Mouse (Mus musculus) heart, postnatal 0 days (tissue): ENCODE results near the gene Spem1. TPM values are rescaled to one million over a fixed set of nuclear protein-coding genes. Genes with fewer than 3 reads are reported as not detected.

Experiments used
- ATAC-seq: fragments of 200-750 bp; cut with Nextera tagmentation; 2 replicates; pipeline ENCODE4 v1.8.0; 2017; ENCODE audit warnings: low read depth, moderate number of reproducible peaks, moderate library complexity; ENCODE audit not compliant: insufficient read depth
- DNase-seq: peaks from one replicate; pipeline ENCODE4 v3.0.0-alpha.2; 2016; ENCODE audit warnings: low spot score
- H3K27ac ChIP-seq: fragments of 300-500 bp; sonication (generic); 2 replicates; pipeline ENCODE4 v1.5.1; 2014; ENCODE audit warnings: low read depth, mild to moderate bottlenecking
- H3K27me3 ChIP-seq: fragments of 300-500 bp; sonication (generic); 2 replicates; pipeline ENCODE4 v1.6.1; 2014; ENCODE audit warnings: low read length, mixed read lengths; ENCODE audit not compliant: control insufficient read depth, insufficient read depth
- H3K36me3 ChIP-seq: fragments of 300-500 bp; sonication (generic); replicated peaks from 2 replicates; pipeline ENCODE4 v1.6.1; 2014; ENCODE audit warnings: low read length, mixed read lengths; ENCODE audit not compliant: control insufficient read depth, insufficient read depth
- H3K4me1 ChIP-seq: fragments of 300-500 bp; sonication (generic); 2 replicates; pipeline ENCODE4 v1.6.1; 2014; ENCODE audit warnings: antibody characterized with exemption; ENCODE audit not compliant: control insufficient read depth, insufficient read depth
- H3K4me2 ChIP-seq: fragments of 300-500 bp; sonication (generic); 2 replicates; pipeline ENCODE4 v1.6.1; 2014; ENCODE audit warnings: low read depth, mild to moderate bottlenecking, low read length, moderate library complexity
- H3K4me3 ChIP-seq: fragments of 300-500 bp; sonication (generic); 2 replicates; pipeline ENCODE4 v1.5.1; 2014; ENCODE audit warnings: low read depth, low read length
- H3K9ac ChIP-seq: fragments of 300-500 bp; sonication (generic); replicated peaks from 2 replicates; pipeline ENCODE4 v1.6.1; 2014; ENCODE audit warnings: low read depth, low read length, mixed read lengths
- H3K9me3 ChIP-seq: fragments of 300-500 bp; sonication (generic); replicated peaks from 2 replicates; pipeline ENCODE4 v1.6.1; 2016; ENCODE audit warnings: low read length; ENCODE audit not compliant: control insufficient read depth
- CTCF ChIP-seq: IDR thresholded peaks from 2 replicates; pipeline ENCODE4 v1.5.1; 2016; ENCODE audit warnings: antibody characterized with exemption, control low read depth, low read depth
- EP300 ChIP-seq: IDR thresholded peaks from 2 replicates; pipeline ENCODE4 v1.6.1; 2016; ENCODE audit warnings: antibody characterized with exemption, low read depth
- WGBS: fragments of 180-500 bp; shearing (Covaris S2); extraction: QIAGEN DNeasy Blood & Tissue Kit; methylation state at CpG from one replicate; pipeline ENCODE4 v1.1.7; 2014; 5-methylcytosine and 5-hydroxymethylcytosine counted together
- polyA plus RNA-seq: library from polyadenylated mRNA; unstranded; fragments of >200 nt; fragmentation: Nextera tagmentation; extraction: Ambion mirVana; gene quantifications from 2 replicates; pipeline ENCODE4 v1.2.1, GENCODE M21; 2015
- total RNA-seq: library from RNA; depleted of rRNA; stranded (reverse); fragments of >200 nt; gene quantifications from 2 replicates; pipeline ENCODE4 v1.2.3, GENCODE M21; 2014; ENCODE audit warnings: low replicate concordance; rRNA removed

Spem1 gene
- total and polyA plus RNA-seq, 2 experiments from 2014 or later = not detected

DNA sequence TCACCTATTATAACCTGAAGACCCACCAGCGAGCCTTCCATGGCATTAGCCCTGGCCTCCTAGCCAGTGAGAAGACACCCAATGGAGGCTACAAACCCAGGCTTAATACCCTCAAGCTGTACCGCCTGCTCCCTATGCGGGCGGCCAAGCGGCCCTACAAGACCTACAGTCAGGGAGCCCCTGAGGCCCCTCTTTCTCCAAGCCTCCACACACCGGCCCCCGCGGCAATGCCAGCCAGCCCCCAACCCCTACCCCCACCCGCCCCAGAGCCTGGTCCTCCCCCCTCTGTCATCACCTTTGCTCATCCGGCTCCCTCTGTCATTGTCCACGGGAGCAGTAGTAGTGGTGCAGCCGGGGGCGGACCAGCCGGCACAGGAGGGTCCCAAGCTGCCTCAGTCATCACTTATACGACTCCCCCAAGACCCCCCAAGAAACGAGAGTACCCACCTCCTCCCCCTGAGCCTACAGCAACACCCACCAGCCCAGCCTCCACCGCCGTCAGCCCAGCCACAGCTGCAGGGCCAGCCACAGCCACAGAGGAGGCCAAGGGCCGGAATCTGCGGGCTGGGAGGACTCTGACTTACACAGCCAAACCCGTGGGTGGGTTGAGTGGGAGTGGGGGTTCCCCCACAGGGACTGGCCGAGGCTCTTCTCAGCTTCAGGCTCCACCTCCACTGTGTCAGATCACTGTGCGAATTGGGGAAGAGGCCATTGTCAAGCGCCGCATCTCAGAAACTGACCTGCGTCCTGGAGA lies 44.3 kb downstream of the Spem1 start:
- H3K4me3 ChIP-seq = no peak overlapping the region
- peaks cover 23% of the 10 kb centered on the region for H3K36me3 ChIP-seq
- H3K4me2 ChIP-seq = no peak overlapping the region
- no peak for TF ChIP-seq EP300
- no peak for TF ChIP-seq CTCF
- WGBS = 59% methylated on average over 26 of the region's 26 CpGs
- ATAC-seq = no peak
- no peaks in the 10 kb centered on the region for H3K27me3 ChIP-seq
- no peaks in the 10 kb centered on the region for H3K9me3 ChIP-seq
- no peak for DNase-seq
- H3K4me1 ChIP-seq = 0 out of 2 replicates have a peak, but pooled peaks cover 3% of the 10 kb centered on the region
- H3K27ac ChIP-seq = no peak overlapping the region
- H3K9ac ChIP-seq = no peak overlapping the region

- no peak for TF ChIP-seq EP300
- no peak for TF ChIP-seq CTCF
- H3K27me3 ChIP-seq = no peaks in the 10 kb centered on the region
- ATAC-seq = no peak
- DNase-seq = no peak
- no peaks in the 10 kb centered on the region for H3K9me3 ChIP-seq
- 87% methylated on average over 20 of the region's 20 CpGs for WGBS
- H3K4me1 ChIP-seq = 0 out of 2 replicates have a peak, but pooled peaks cover 3% of the 10 kb centered on the region
- no peak overlapping the region for H3K9ac ChIP-seq
- peaks cover 26% of the 10 kb centered on the region for H3K36me3 ChIP-seq
- H3K4me2 ChIP-seq = no peak overlapping the region
- H3K4me3 ChIP-seq = no peak overlapping the region
- H3K27ac ChIP-seq = no peak overlapping the region
Measured at GRCm38 (mm10) chr11:69776488-69776887, 45.5 kb downstream of the Spem1 start.

DNA sequence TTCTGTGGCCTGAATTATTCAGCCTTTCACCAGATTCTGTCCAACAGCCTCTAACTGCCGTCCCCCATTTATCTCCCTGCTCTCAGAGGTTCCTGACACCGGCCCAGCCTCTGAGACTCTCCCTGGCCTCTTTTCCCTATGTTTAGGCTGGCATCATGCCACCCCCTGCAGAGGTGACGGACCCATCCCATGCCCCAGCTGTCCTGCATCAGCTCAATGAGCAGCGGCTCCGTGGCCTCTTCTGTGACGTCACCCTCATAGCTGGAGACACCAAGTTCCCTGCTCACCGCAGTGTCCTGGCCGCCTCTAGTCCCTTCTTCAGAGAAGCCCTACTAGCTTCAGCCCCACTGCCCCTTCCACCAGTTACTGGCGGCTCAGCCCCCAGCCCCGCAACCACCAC lies 46.3 kb downstream of the Spem1 start:
- 0 out of 2 replicates have a peak, but pooled peaks cover 3% of the 10 kb centered on the region for H3K4me1 ChIP-seq
- H3K4me3 ChIP-seq = no peak overlapping the region
- H3K27me3 ChIP-seq = no peaks in the 10 kb centered on the region
- H3K36me3 ChIP-seq = peaks cover 26% of the 10 kb centered on the region
- WGBS = 63% methylated on average over 10 of the region's 10 CpGs
- no peak overlapping the region for H3K4me2 ChIP-seq
- no peaks in the 10 kb centered on the region for H3K9me3 ChIP-seq
- ATAC-seq (no peak), DNase-seq (no peak)
- H3K9ac ChIP-seq = no peak overlapping the region
- TF ChIP-seq CTCF (no peak), EP300 (no peak)
- no peak overlapping the region for H3K27ac ChIP-seq

- WGBS = 60% methylated on average over 5 of the region's 5 CpGs
- no peak overlapping the region for H3K4me2 ChIP-seq
Measured at GRCm38 (mm10) chr11:69774961-69775360, 47.0 kb downstream of the Spem1 start.

More at GRCm38 (mm10) chr11:69774961-69775360, 47.0 kb downstream of the Spem1 start:
- no peak for DNase-seq
- H3K4me1 ChIP-seq = 0 out of 2 replicates have a peak, but pooled peaks cover 3% of the 10 kb centered on the region
- no peaks in the 10 kb centered on the region for H3K27me3 ChIP-seq
- no peaks in the 10 kb centered on the region for H3K9me3 ChIP-seq
- H3K4me3 ChIP-seq = no peak overlapping the region
- peaks cover 26% of the 10 kb centered on the region for H3K36me3 ChIP-seq
- H3K9ac ChIP-seq = no peak overlapping the region
- no peak for ATAC-seq
- H3K27ac ChIP-seq = no peak overlapping the region
- no peak for TF ChIP-seq CTCF
- no peak for TF ChIP-seq EP300

Other genes with a start within 250 kb of the Spem1 start
Only the 30 nearest of the 44 such genes appear.
- 123 and 137 TPM in 2 replicates for gene Mpdu1, start 159.5 kb downstream of the Spem1 start, total RNA-seq
- gene Mpdu1, start 159.5 kb downstream of the Spem1 start, polyA plus RNA-seq = 30.0 and 33.0 TPM in 2 replicates
- 2.6 and 6.9 TPM in 2 replicates for gene Cd68, start 156.0 kb downstream of the Spem1 start, total RNA-seq
- 6.1 and 8.5 TPM in 2 replicates for gene Cd68, start 156.0 kb downstream of the Spem1 start, polyA plus RNA-seq
- 573 and 656 TPM in 2 replicates for gene Eif4a1, start 149.8 kb downstream of the Spem1 start, total RNA-seq
- gene Eif4a1, start 149.8 kb downstream of the Spem1 start, polyA plus RNA-seq = 261 and 289 TPM in 2 replicates
- 39.7 and 92.3 TPM in 2 replicates for gene Senp3, start 140.1 kb downstream of the Spem1 start, total RNA-seq
- gene Senp3, start 140.1 kb downstream of the Spem1 start, polyA plus RNA-seq = 27.4 and 32.6 TPM in 2 replicates
- gene Tnfsf13, start 136.4 kb downstream of the Spem1 start, total RNA-seq = 0.81 TPM in 1 of 2 replicates, not detected in the other
- gene Tnfsf13, start 136.4 kb downstream of the Spem1 start, polyA plus RNA-seq = 0.57 and 0.89 TPM in 2 replicates
- 8.5 and 9.3 TPM in 2 replicates for gene Tnfsf12, start 126.3 kb downstream of the Spem1 start, total RNA-seq
- 5.3 and 5.5 TPM in 2 replicates for gene Tnfsf12, start 126.3 kb downstream of the Spem1 start, polyA plus RNA-seq
- 0.65 and 1.8 TPM in 2 replicates for gene Tnfsfm13, start 126.1 kb downstream of the Spem1 start, total RNA-seq
- 2.8 and 3.0 TPM in 2 replicates for gene Tnfsfm13, start 126.1 kb downstream of the Spem1 start, polyA plus RNA-seq
- 13.4 and 15.6 TPM in 2 replicates for gene Polr2a, start 63.5 kb downstream of the Spem1 start, total RNA-seq
- 6.2 and 6.6 TPM in 2 replicates for gene Polr2a, start 63.5 kb downstream of the Spem1 start, polyA plus RNA-seq
- gene Slc35g3, start 60.2 kb downstream of the Spem1 start, total RNA-seq = not detected in 2 replicates
- gene Slc35g3, start 60.2 kb downstream of the Spem1 start, polyA plus RNA-seq = 0.18 TPM in 1 of 2 replicates, not detected in the other
- 21.2 and 28.7 TPM in 2 replicates for gene Zbtb4, start 56.3 kb downstream of the Spem1 start, total RNA-seq
- 2.6 and 2.9 TPM in 2 replicates for gene Zbtb4, start 56.3 kb downstream of the Spem1 start, polyA plus RNA-seq
- gene Chrnb1, start 26.2 kb downstream of the Spem1 start, total RNA-seq = 2.5 and 11.2 TPM in 2 replicates
- 2.7 and 3.1 TPM in 2 replicates for gene Chrnb1, start 26.2 kb downstream of the Spem1 start, polyA plus RNA-seq
- 5.3 and 5.7 TPM in 2 replicates for gene Fgf11, start 20.3 kb downstream of the Spem1 start, total RNA-seq
- gene Fgf11, start 20.3 kb downstream of the Spem1 start, polyA plus RNA-seq = 0.75 and 1.0 TPM in 2 replicates
- 0.43 and 2.7 TPM in 2 replicates for gene Tmem102, start 16.6 kb downstream of the Spem1 start, total RNA-seq
- gene Tmem102, start 16.6 kb downstream of the Spem1 start, polyA plus RNA-seq = 2.6 TPM in 2 replicates
- not detected in 2 replicates for gene Gm39566, start 6.9 kb downstream of the Spem1 start, total RNA-seq
- gene Gm39566, start 6.9 kb downstream of the Spem1 start, polyA plus RNA-seq = not detected in 2 replicates
- not detected in 2 replicates for gene Spem2, start 3.7 kb downstream of the Spem1 start, total RNA-seq
- not detected in 2 replicates for gene Spem2, start 3.7 kb downstream of the Spem1 start, polyA plus RNA-seq
- gene Nlgn2, start 15.6 kb upstream of the Spem1 start, total RNA-seq = 4.5 and 10.1 TPM in 2 replicates
- 0.89 TPM in 2 replicates for gene Nlgn2, start 15.6 kb upstream of the Spem1 start, polyA plus RNA-seq
- 78.5 and 169 TPM in 2 replicates for gene Tmem256, start 16.3 kb upstream of the Spem1 start, total RNA-seq
- 411 and 424 TPM in 2 replicates for gene Tmem256, start 16.3 kb upstream of the Spem1 start, polyA plus RNA-seq
- 50.9 and 64.0 TPM in 2 replicates for gene Plscr3, start 24.2 kb upstream of the Spem1 start, total RNA-seq
- 60.5 and 62.3 TPM in 2 replicates for gene Plscr3, start 24.2 kb upstream of the Spem1 start, polyA plus RNA-seq
- gene Tnk1, start 36.5 kb upstream of the Spem1 start, total RNA-seq = 0.50 TPM in 1 of 2 replicates, not detected in the other
- gene Tnk1, start 36.5 kb upstream of the Spem1 start, polyA plus RNA-seq = not detected in 2 replicates
- not detected in 2 replicates for gene Tmem95, start 55.8 kb upstream of the Spem1 start, total RNA-seq
- gene Tmem95, start 55.8 kb upstream of the Spem1 start, polyA plus RNA-seq = not detected in 2 replicates
- 2.3 and 9.4 TPM in 2 replicates for gene Kctd11, start 59.2 kb upstream of the Spem1 start, total RNA-seq
- gene Kctd11, start 59.2 kb upstream of the Spem1 start, polyA plus RNA-seq = 1.9 and 2.3 TPM in 2 replicates
- 2.5 and 9.7 TPM in 2 replicates for gene Acap1, start 73.4 kb upstream of the Spem1 start, total RNA-seq
- 2.5 TPM in 2 replicates for gene Acap1, start 73.4 kb upstream of the Spem1 start, polyA plus RNA-seq
- gene 2810408A11Rik, start 78.8 kb upstream of the Spem1 start, total RNA-seq = 1.8 and 6.3 TPM in 2 replicates
- 2.8 and 3.9 TPM in 2 replicates for gene 2810408A11Rik, start 78.8 kb upstream of the Spem1 start, polyA plus RNA-seq
- 39.2 and 59.5 TPM in 2 replicates for gene Neurl4, start 78.9 kb upstream of the Spem1 start, total RNA-seq
- gene Neurl4, start 78.9 kb upstream of the Spem1 start, polyA plus RNA-seq = 3.6 and 4.5 TPM in 2 replicates
- 48.6 and 72.4 TPM in 2 replicates for gene Gps2, start 91.7 kb upstream of the Spem1 start, total RNA-seq
- gene Gps2, start 91.7 kb upstream of the Spem1 start, polyA plus RNA-seq = 37.1 and 38.1 TPM in 2 replicates
- 469 and 504 TPM in 2 replicates for gene Eif5a, start 99.8 kb upstream of the Spem1 start, total RNA-seq
- 961 and 973 TPM in 2 replicates for gene Eif5a, start 99.8 kb upstream of the Spem1 start, polyA plus RNA-seq
- 16.0 and 25.6 TPM in 2 replicates for gene Ybx2, start 113.6 kb upstream of the Spem1 start, total RNA-seq
- gene Ybx2, start 113.6 kb upstream of the Spem1 start, polyA plus RNA-seq = 4.9 and 7.9 TPM in 2 replicates
- gene Slc2a4, start 126.0 kb upstream of the Spem1 start, total RNA-seq = 235 and 267 TPM in 2 replicates
- gene Slc2a4, start 126.0 kb upstream of the Spem1 start, polyA plus RNA-seq = 89.2 and 89.7 TPM in 2 replicates
- 0.93 TPM in 1 of 2 replicates, not detected in the other for gene Cldn7, start 142.6 kb upstream of the Spem1 start, total RNA-seq
- gene Cldn7, start 142.6 kb upstream of the Spem1 start, polyA plus RNA-seq = 0.64 and 1.8 TPM in 2 replicates
- 43.0 and 45.6 TPM in 2 replicates for gene Ctdnep1, start 159.0 kb upstream of the Spem1 start, total RNA-seq
- 24.8 and 25.5 TPM in 2 replicates for gene Ctdnep1, start 159.0 kb upstream of the Spem1 start, polyA plus RNA-seq